Mouse (Mus musculus) lung, embryonic 14.5 days (tissue): ENCODE results near the gene Mas1. TPM values are rescaled to one million over a fixed set of nuclear protein-coding genes. Genes with fewer than 3 reads are reported as not detected.

ENCODE experiments used
- ATAC-seq: fragments of 200-750 bp; cut with Nextera tagmentation; 2 replicates; pipeline ENCODE4 v1.8.0; 2017; ENCODE audit warnings: mild to moderate bottlenecking, moderate TSS enrichment, moderate library complexity; ENCODE audit not compliant: insufficient read depth
- DNase-seq: peaks from one replicate; pipeline ENCODE4 v3.0.0-alpha.2; 2015
- H3K27ac ChIP-seq: fragments of 300-500 bp; sonication (generic); 2 replicates; pipeline ENCODE4 v1.5.1; 2014; ENCODE audit warnings: low read depth, mild to moderate bottlenecking, moderate library complexity
- H3K27me3 ChIP-seq: fragments of 300-500 bp; sonication (generic); 2 replicates; pipeline ENCODE4 v1.6.1; 2014; ENCODE audit warnings: low read length, control low read depth; ENCODE audit not compliant: insufficient read depth
- H3K36me3 ChIP-seq: fragments of 300-500 bp; sonication (generic); 2 replicates; pipeline ENCODE4 v1.6.1; 2014; ENCODE audit warnings: control low read depth; ENCODE audit not compliant: insufficient read depth
- H3K4me1 ChIP-seq: fragments of 300-500 bp; sonication (generic); 2 replicates; pipeline ENCODE4 v1.6.1; 2014; ENCODE audit warnings: antibody characterized with exemption, control low read depth; ENCODE audit not compliant: insufficient read depth
- H3K4me2 ChIP-seq: fragments of 300-500 bp; sonication (generic); 2 replicates; pipeline ENCODE4 v1.6.1; 2014; ENCODE audit warnings: mild to moderate bottlenecking
- H3K4me3 ChIP-seq: fragments of 300-500 bp; sonication (generic); 2 replicates; pipeline ENCODE4 v1.5.1; 2014; ENCODE audit warnings: low read depth, low read length
- H3K9ac ChIP-seq: fragments of 300-500 bp; sonication (generic); 2 replicates; pipeline ENCODE4 v1.6.1; 2014
- H3K9me3 ChIP-seq: fragments of 300-500 bp; sonication (generic); 2 replicates; pipeline ENCODE4 v1.6.1; 2016; ENCODE audit warnings: low read depth, low read length, control low read depth
- CTCF ChIP-seq: IDR thresholded peaks from 2 replicates; pipeline ENCODE4 v1.5.1; 2016; ENCODE audit warnings: antibody characterized with exemption, low read depth
- WGBS: fragments of 180-500 bp; shearing (Covaris S2); extraction: QIAGEN DNeasy Blood & Tissue Kit; methylation state at CpG from one replicate; pipeline ENCODE4 v1.1.7; 2014; 5-methylcytosine and 5-hydroxymethylcytosine counted together
- polyA plus RNA-seq: library from polyadenylated mRNA; unstranded; fragments of >200 nt; fragmentation: Nextera tagmentation; extraction: Ambion mirVana; gene quantifications from 2 replicates; pipeline ENCODE4 v1.2.1, GENCODE M21; 2014

Gene Mas1
- polyA plus RNA-seq, 1 experiment from 2014 or later = 0.67 TPM

GRCm38 (mm10) chr17:12832657-12833056 is 35.3 kb downstream of the Mas1 start:
- Histone ChIP-seq H3K36me3 (no peaks in the 10 kb centered on the region), H3K27me3 (no peaks in the 10 kb centered on the region), H3K9me3 (0 out of 2 replicates have a peak, but pooled peaks cover under 1% of the 10 kb centered on the region), H3K4me3 (no peak overlapping the region), H3K4me2 (no peak overlapping the region), H3K9ac (no peak overlapping the region), H3K27ac (no peak overlapping the region), H3K4me1 (no peaks in the 10 kb centered on the region)
- no peak for DNase-seq
- no peak for ATAC-seq
- 87% methylated on average over 4 of the region's 4 CpGs for whole genome bisulfite sequencing
- TF ChIP-seq CTCF = no peak

GRCm38 (mm10) chr17:12832231-12832630 is 35.7 kb downstream of the Mas1 start:
- Histone ChIP-seq H3K4me1 (no peaks in the 10 kb centered on the region), H3K9me3 (0 out of 2 replicates have a peak, but pooled peaks cover 4% of the 10 kb centered on the region), H3K4me2 (no peak overlapping the region), H3K9ac (no peak overlapping the region), H3K27ac (no peak overlapping the region), H3K27me3 (no peaks in the 10 kb centered on the region), H3K4me3 (no peak overlapping the region), H3K36me3 (no peaks in the 10 kb centered on the region)
- WGBS = 88% methylated on average over 3 of the region's 3 CpGs
- ATAC-seq (no peak), DNase-seq (no peak)
- no peak for TF ChIP-seq CTCF

- DNase-seq (peak; percentile 54), ATAC-seq (peak; percentile 64)
- TF ChIP-seq CTCF = no peak
- Histone ChIP-seq H3K9ac (no peak overlapping the region), H3K4me3 (no peak overlapping the region), H3K27me3 (no peaks in the 10 kb centered on the region), H3K27ac (no peak overlapping the region), H3K4me1 (no peaks in the 10 kb centered on the region), H3K9me3 (0 out of 2 replicates have a peak, but pooled peaks cover 5% of the 10 kb centered on the region), H3K36me3 (no peaks in the 10 kb centered on the region), H3K4me2 (no peak overlapping the region)
- WGBS = 55% methylated on average over 5 of the region's 5 CpGs
Measured at GRCm38 (mm10) chr17:12830351-12830750, 37.6 kb downstream of the Mas1 start.

- H3K4me2 ChIP-seq = no peak overlapping the region
- TF ChIP-seq CTCF = no peak
- H3K36me3 ChIP-seq = peaks cover 66% of the 10 kb centered on the region
- H3K27me3 ChIP-seq = no peaks in the 10 kb centered on the region
- no peak overlapping the region for H3K9ac ChIP-seq
- DNase-seq (no peak), ATAC-seq (no peak)
- no peak overlapping the region for H3K4me3 ChIP-seq
- peaks cover 30% of the 10 kb centered on the region for H3K9me3 ChIP-seq
- no peaks in the 10 kb centered on the region for H3K4me1 ChIP-seq
- WGBS = 89% methylated on average over 4 of the region's 4 CpGs
- H3K27ac ChIP-seq = no peak overlapping the region
Measured at GRCm38 (mm10) chr17:12815885-12816284, 52.1 kb downstream of the Mas1 start.

- Histone ChIP-seq H3K4me2 (no peak overlapping the region), H3K27me3 (no peaks in the 10 kb centered on the region), H3K27ac (no peak overlapping the region), H3K36me3 (peaks cover 57% of the 10 kb centered on the region), H3K4me1 (peaks cover 6% of the 10 kb centered on the region), H3K9ac (no peak overlapping the region), H3K9me3 (peaks cover 22% of the 10 kb centered on the region; the same call in 1 of the 2 replicates), H3K4me3 (no peak overlapping the region)
- no peak for ATAC-seq
- TF ChIP-seq CTCF = no peak
- 65% methylated on average over 3 of the region's 3 CpGs for WGBS
- DNase-seq = no peak
Measured at GRCm38 (mm10) chr17:12814502-12814901, 53.4 kb downstream of the Mas1 start.

GRCm38 (mm10) chr17:12810973-12811303 is 57.0 kb downstream of the Mas1 start:
- no peak for DNase-seq
- Histone ChIP-seq H3K27ac (no peak overlapping the region), H3K4me3 (no peak overlapping the region), H3K36me3 (peaks cover 33% of the 10 kb centered on the region), H3K4me1 (peaks cover 20% of the 10 kb centered on the region), H3K4me2 (no peak overlapping the region), H3K9ac (no peak overlapping the region), H3K9me3 (peaks cover 5% of the 10 kb centered on the region; the same call in 1 of the 2 replicates), H3K27me3 (no peaks in the 10 kb centered on the region)
- 96% methylated on average over 1 of the region's 1 CpGs for WGBS
- no peak for TF ChIP-seq CTCF
- ATAC-seq = peak; percentile 48

- 15% methylated on average over 14 of the region's 14 CpGs for WGBS
- DNase-seq = peak; percentile 95
- peak; percentile 91 for ATAC-seq
- peak; percentile 93 for TF ChIP-seq CTCF
- peaks cover 4% of the 10 kb centered on the region; the same call in 1 of the 2 replicates for H3K9me3 ChIP-seq
- peak overlapping the region; percentile 77 for H3K27ac ChIP-seq
- H3K36me3 ChIP-seq = peaks cover 32% of the 10 kb centered on the region
- H3K27me3 ChIP-seq = no peaks in the 10 kb centered on the region
- no peak overlapping the region for H3K4me3 ChIP-seq
- H3K4me1 ChIP-seq = peaks cover 20% of the 10 kb centered on the region
- H3K9ac ChIP-seq = no peak overlapping the region
- no peak overlapping the region for H3K4me2 ChIP-seq
Measured at GRCm38 (mm10) chr17:12810103-12810972, 57.6 kb downstream of the Mas1 start.
